Mouse (Mus musculus) small intestine, adult 2 months (tissue): Measurements from ENCODE around the gene Flvcr2.

Experiments
- CTCF ChIP-seq: fragments of 200-500 bp; IDR thresholded peaks from 2 replicates; pipeline ENCODE4 v1.5.1; 2012; ENCODE audit warnings: low read depth, mild to moderate bottlenecking, control low read depth, inconsistent platforms, low read length, moderate library complexity, mixed read lengths; ENCODE audit not compliant: insufficient replicate concordance, insufficient read length; ENCODE audit errors: extremely low read depth
- POLR2A ChIP-seq: fragments of 200-500 bp; IDR thresholded peaks from 2 replicates; pipeline ENCODE4 v1.6.1; 2012; ENCODE audit warnings: low read depth, mild to moderate bottlenecking, control low read depth, inconsistent platforms, low read length, moderate library complexity

DNA sequence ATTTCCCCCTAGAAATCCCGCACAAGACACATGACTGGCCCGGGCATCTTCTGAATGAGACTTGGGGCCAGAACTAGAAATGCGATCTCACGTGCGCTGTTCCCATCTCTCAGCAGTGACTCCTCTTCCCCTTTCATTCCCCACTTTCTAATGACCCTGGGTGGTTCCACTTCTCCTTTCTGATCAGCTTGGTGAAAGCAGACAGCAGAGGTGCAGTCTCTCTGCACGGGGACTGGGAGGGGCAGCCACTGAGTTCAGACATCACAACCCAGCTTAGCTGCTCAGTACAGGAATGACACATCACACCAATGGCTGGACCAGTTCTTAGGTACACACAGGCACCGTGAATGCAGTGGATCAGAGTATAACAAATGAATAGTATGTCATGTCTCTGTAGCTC, 35.6 kb upstream of the Flvcr2 start:
- no peak for TF ChIP-seq CTCF
- TF ChIP-seq POLR2A, result no peak
